Mouse (Mus musculus) left cerebral cortex, adult 2 months (tissue): ENCODE measurements at regions not wholly inside any gene's neighbourhood (a gene's known extent, or its start where the extent isn't known, plus 50 kb on each side); places are given as distances from the start of the nearest gene placed in this dataset.
"Not testable (repeated sequence)": the region's sequence is repeated elsewhere in the genome, so short reads cannot be mapped to it uniquely, and the experiment has no call there.

Source experiments
- DNase-seq, 2 experiments: peaks; one replicate each; pipeline ENCODE4 v3.0.0; 2021 to 2022; ENCODE audit warnings: low spot score in 2 of 2, mixed read lengths in 1 of 2; ENCODE audit errors: extremely low spot score in 1 of 2
- H3K27ac ChIP-seq: fragments of 200-600 bp; 2 replicates; pipeline ENCODE4 v1.8.1; 2022
- H3K4me3 ChIP-seq: fragments of 200-600 bp; 2 replicates; pipeline ENCODE4 v1.8.1; 2022
- CTCF ChIP-seq: fragments of 200-600 bp; IDR thresholded peaks from 2 replicates; pipeline ENCODE4 v1.8.1; 2022; ENCODE audit warnings: antibody characterized with exemption, mild to moderate bottlenecking, moderate library complexity
- intact Hi-C: fragments of 180-260 bp; cut with DNase I; formaldehyde crosslinking; loops from one replicate; pipeline ENCODE4 v1.15.1; 2025

DNA sequence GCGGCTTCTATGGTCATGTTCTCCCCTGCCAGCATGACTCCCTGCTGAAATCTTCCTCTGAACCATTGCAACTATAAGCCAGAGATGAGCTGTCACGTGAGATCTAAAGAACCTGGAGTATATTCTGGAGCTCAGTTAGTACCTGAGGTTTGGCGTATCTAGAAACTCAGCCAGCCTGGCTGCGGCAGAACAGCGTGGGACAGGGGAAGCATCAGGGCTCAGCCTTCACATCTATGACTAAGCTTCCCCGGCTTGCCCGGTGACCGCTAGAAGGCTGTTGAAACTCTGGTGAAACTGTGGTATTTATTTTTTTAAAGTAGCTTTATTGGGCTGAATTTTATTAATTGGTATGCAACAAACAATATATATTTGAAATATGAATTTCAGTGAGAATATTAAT lies 134.3 kb downstream of the Dll1 start:
- no peak for DNase-seq
- no peak overlapping the region for H3K4me3 ChIP-seq
- intact Hi-C loops: no loop called here
- TF ChIP-seq CTCF: no peak
- H3K27ac ChIP-seq: no peak overlapping the region

DNA sequence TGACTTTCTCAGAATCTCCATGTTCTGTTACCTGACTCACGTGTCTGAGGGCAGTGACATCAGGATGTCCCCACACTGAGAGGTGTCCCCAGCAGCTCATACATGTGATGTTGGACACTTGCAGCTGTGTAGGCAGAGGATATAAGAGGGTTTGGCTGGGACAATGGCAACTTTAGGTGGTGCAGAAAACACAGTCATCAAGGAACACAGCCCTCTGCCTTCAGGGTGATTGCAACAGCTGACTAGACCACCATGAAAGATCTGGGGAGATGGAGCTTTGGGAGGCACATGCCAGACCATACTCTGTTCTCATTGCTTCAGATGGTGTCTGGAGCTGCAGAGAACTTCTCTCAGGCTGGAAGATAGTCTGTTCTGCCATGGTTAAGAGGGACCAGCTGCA lies 135.2 kb downstream of the Dll1 start:
- intact Hi-C loops: no loop called here
- no peak overlapping the region for H3K27ac ChIP-seq
- no peak overlapping the region for H3K4me3 ChIP-seq
- TF ChIP-seq CTCF: no peak
- no peak for DNase-seq

DNA sequence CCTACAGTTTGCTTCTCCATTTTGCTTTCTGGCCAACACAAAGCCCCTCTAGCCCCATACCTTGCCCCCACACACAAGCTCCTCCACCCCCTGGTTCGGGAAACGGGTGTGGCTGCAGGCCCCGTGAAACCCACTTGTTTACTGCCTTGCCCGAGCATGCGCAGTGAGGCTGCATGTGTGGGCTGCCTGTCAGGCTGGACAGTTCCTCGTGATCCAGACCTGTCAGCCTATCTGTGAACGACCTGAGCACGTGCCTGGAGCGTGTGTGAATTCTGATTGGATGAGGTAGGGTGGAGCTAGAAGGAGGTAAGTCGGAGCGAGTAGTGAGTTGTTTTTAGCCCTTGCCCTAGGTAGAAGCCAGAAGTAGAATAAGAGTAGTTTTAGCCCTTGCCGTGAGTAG lies 136.0 kb downstream of the Dll1 start:
- intact Hi-C loops, H3K4me3 ChIP-seq, H3K27ac ChIP-seq, DNase-seq: not testable (repeated sequence)

DNA sequence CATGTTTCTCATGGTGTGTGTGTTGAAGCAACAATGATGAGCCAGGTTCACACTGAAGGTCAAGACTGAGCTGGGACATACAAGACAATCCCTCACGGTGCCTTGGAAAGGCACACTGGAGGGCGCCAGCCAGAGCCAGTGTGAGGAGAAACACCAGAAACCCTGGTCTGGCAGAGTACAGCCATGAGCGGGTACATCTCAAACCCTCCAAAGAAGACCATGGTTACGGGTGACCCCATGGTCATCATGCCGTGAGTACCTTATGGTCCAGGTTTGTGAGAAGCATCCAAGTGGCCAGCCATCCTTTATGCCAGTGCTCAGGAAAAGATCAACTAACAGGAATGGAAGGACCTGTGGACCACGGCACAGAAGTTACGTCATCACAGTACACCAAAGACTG lies 136.7 kb downstream of the Dll1 start:
- H3K4me3 ChIP-seq: no peak overlapping the region

DNA sequence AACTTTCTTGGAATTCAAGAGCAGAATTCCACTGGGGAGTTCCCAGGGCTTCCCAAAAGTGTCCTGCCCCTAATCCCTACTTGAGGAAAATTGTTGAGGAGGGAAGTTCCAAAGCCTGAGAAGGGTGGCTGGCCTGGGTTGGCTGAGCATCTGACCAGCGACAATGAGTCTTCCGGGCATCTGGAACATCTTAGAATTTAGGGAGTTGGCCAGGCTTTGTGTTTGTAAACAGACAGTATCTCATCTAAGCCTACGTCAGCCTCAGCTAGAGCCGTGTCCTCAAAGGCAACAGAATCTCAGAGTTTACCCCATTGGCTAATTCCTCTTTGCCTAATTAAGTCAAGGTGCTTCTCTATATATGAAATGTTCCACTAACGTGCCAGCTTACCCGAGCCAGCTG lies 141.6 kb downstream of the Dll1 start:
- Histone ChIP-seq H3K27ac (no peak overlapping the region), H3K4me3 (no peak overlapping the region)
- DNase-seq: no peak
- intact Hi-C loops: no loop called here
- no peak for TF ChIP-seq CTCF

More for the DNA sequence above, 136.7 kb downstream of the Dll1 start:
- H3K27ac ChIP-seq: no peak overlapping the region
- no peak for TF ChIP-seq CTCF
- intact Hi-C loops: no loop called here
- DNase-seq: no peak

DNA sequence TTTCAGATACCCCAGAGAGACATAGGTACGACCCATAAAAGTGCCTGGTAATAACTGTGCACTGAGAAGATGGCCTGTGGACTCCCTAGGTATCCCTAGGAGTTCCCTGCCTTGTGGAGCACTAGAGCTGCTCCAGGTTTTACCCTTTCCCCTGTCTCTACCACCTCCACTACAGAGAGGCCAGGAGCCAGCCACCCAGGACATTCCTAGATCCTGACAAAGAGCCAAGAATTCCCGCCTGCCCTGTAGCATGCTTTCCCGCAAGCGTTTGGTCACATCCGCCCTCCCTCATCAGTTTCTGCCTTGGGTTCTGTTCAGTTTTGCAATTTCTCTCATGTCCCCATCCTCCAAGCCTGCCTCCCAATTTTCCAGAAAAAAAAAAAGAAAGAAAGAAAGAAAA lies 145.5 kb downstream of the Dll1 start:
- no peak for TF ChIP-seq CTCF
- DNase-seq: no peak
- intact Hi-C loops: no loop called here

DNA sequence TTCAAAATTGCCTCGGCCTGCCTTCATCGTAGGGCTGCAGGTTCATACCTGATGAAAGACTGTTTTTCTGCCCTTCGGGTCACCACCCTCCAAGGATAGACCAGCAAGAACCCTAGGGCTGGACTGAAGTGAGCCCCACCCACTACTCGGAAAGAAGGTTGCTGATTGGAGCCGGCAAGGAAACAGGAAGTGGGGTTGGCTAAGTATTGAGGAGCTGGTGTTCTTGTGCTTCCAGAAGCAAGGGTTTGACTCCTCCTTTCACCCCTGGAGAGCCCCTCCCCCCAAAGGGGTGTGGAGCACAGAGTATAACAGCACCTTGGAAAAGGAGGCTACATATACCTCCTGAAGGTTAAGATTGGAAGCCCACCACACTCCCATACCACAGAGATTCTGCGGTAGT lies 147.5 kb downstream of the Dll1 start:
- no peak for TF ChIP-seq CTCF
- no peak for DNase-seq
- H3K4me3 ChIP-seq: no peak overlapping the region
- intact Hi-C loops: no loop called here
- no peak overlapping the region for H3K27ac ChIP-seq

More for the DNA sequence above, 145.5 kb downstream of the Dll1 start:
- H3K27ac ChIP-seq: no peak overlapping the region
- no peak overlapping the region for H3K4me3 ChIP-seq

DNA sequence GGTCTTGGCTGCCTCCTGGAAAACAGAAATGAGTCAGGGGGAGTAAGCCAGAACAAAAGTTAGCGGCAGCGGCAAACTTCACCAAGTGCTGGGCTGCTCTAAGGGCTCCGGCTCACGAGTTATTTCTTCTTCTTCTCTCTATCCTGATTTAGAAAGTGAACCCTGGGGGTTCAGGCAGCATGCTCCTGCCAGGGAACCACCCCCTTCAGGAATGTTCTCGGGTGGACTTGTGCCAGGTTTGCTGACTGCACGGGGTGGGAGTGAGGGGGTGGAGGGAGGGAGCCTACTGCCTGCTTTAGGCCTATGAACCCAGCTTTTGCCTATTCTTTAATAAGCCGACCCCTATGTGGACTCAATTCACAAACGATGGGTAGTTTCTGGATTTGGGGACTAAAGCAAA lies 148.6 kb downstream of the Dll1 start:
- H3K27ac ChIP-seq: no peak overlapping the region
- no peak overlapping the region for H3K4me3 ChIP-seq
- TF ChIP-seq CTCF: no peak
- intact Hi-C loops: no loop called here
- DNase-seq: no peak

DNA sequence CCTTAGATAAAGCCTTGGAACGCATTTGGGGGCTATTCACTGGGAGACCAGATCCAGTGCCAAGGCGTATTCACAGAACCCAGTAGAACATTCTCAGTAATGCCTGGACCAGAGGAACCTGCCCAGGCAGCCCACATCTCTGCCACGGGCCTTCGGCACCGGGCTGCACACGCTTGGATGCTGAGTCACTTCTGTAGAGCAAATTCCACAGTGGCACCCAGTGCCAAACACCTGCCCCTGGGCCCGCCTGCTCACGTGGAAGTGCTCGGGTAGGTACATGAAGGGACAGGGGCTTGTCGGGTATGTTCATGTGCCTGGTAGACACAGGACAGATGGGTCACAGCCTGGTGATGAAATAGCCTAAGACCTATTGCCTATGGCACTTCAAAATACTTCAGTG lies 152.8 kb downstream of the Dll1 start:
- H3K27ac ChIP-seq: no peak overlapping the region
- no peak for TF ChIP-seq CTCF
- intact Hi-C loops: no loop called here
- no peak for DNase-seq
- H3K4me3 ChIP-seq: no peak overlapping the region

DNA sequence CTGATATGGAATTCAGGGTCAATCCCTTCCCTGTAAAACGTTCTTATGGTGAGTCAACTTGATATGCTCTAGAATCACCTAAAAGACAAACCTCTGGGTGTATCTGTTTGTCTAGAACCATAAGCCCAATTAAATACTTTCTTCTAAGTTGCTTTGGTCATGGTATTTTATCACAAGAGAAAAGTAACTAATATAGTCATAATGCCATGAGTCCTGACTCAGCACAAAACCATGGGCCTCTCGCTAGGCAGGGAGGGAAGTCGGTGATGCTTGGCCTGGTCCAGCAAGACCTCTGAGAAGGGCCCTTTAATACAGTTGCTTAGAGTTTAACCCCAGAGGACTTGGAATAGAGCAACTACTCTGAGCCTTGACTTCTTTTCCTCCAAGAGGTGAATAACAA lies 153.7 kb downstream of the Dll1 start:
- Histone ChIP-seq H3K4me3 (no peak overlapping the region), H3K27ac (no peak overlapping the region)
- no peak for TF ChIP-seq CTCF
- intact Hi-C loops: no loop called here
- DNase-seq: no peak

DNA sequence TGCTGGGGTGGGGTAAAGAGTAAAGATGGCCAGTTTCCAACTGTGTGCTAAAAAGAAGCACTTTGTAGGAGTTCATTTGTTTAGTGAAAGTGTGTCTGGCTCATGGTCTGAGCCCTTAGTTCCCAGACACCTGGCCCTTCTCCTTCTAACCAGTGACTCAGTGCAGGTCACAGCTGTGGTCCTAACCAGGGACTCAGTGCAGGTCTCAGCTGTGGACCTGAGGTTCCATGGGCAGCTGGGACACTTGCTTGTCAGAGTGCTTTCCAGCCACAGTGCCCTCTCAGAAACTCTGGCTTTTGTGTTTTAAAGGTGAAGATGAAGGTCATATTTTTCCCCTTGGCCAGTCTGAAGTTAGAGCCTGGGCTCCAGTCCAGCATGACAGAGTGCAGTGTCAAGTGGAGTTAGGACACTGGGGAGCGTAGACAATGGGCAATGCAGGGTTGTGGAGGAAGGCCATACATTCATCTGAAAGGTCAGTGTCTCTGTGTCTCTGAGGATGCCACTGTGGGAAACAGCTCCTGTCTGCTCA lies 162.5 kb downstream of the Dll1 start:
- TF ChIP-seq CTCF: no peak
- H3K27ac ChIP-seq: no peak overlapping the region
- no peak for DNase-seq
- H3K4me3 ChIP-seq: no peak overlapping the region
- intact Hi-C loops: no loop called here

DNA sequence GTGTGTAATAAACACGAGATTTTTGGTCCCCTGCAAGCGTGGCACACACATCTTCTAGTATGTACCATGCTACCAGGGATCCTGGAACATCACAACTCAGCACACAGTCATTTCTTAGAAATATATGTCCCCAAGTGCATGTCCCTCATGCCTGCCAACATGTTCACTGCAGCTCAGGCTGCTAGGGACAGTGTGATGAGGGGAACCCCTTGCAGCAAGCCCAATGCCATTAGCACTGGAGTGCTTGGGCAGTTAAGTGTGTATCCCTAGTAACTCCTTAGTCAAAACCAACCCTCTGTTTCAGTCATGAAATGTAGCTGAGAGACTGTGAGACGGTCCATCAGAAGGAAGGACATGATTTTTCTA lies 167.5 kb upstream of the Gm3448 start:
- TF ChIP-seq CTCF: no peak
- Histone ChIP-seq H3K4me3 (peak overlapping the region; percentile 46; the same call in 1 of the 2 replicates), H3K27ac (no peak overlapping the region)
- intact Hi-C loops: loop anchor here (5.0 kb wide), 1 partner anchor 169 kb away; the partner anchor contains the start of gene Dll1
- no peak for DNase-seq

DNA sequence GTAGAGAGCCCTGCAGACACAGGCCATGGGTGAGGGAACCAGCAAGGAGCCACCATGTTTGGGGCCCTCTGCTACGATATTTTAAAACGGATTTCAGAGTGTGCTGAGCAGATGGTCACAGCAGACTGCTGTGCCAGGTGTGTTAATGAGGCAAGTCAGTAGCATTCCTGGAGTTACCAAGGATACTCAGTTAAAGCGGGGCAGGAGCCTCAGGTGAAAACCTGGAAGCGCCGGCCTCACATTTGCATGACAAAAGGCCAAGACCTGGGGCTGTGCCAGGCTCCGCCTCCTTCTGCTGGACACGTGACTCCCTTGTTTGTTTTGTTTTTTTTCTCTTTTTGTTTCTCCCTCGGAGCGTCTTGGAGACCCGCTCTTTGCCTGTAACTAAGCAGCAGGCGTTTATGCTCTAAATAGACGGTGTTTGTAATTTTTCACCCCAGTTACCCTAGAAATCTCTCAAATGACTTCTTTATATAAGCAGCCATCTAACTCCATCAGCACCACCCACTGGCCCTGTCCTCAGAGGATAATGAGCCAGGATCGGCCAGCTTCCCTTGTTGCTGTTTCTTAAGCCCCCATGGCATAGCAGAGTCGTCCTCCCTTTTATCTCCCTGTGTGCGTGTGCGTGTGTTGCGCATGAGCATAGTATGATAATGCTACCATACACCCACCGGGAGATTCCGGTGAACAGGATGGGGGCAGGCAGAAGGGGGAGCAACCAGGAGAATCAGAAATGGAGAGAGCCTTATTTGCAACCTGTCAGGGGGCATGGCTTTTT lies 166.9 kb upstream of the Gm3448 start:
- Histone ChIP-seq H3K27ac (peak overlapping the region; percentile 44; the same call in 1 of the 2 replicates), H3K4me3 (peak overlapping the region; percentile 46)
- DNase-seq: peak; percentile 55 to 64
- TF ChIP-seq CTCF: no peak
- intact Hi-C loops: loop anchor here (5.0 kb wide), 1 partner anchor 169 kb away; the partner anchor contains the start of gene Dll1
